Mouse (Mus musculus) midbrain, embryonic 14.5 days (tissue): ENCODE measurements at regions not wholly inside any gene's neighbourhood (a gene's known extent, or its start where the extent isn't known, plus 50 kb on each side); places are given as distances from the start of the nearest gene placed in this dataset.

Source experiments
- ATAC-seq: fragments of 200-750 bp; cut with Nextera tagmentation; 2 replicates; pipeline ENCODE4 v1.8.0; 2017; ENCODE audit warnings: moderate number of reproducible peaks, moderate library complexity; ENCODE audit not compliant: low FRiP score, low TSS enrichment
- DNase-seq: peaks from one replicate; pipeline ENCODE4 v3.0.0-alpha.2; 2015
- H3K27ac ChIP-seq: fragments of 300-500 bp; sonication (generic); replicated peaks from 2 replicates; pipeline ENCODE4 v1.5.1; 2014; ENCODE audit warnings: mild to moderate bottlenecking, low read depth, low read length, moderate library complexity
- H3K27me3 ChIP-seq: fragments of 300-500 bp; sonication (generic); 2 replicates; pipeline ENCODE4 v1.6.1; 2014; ENCODE audit warnings: low read length, control low read depth, mixed read lengths; ENCODE audit not compliant: control insufficient read depth, insufficient read depth
- H3K36me3 ChIP-seq: fragments of 300-500 bp; sonication (generic); 2 replicates; pipeline ENCODE4 v1.6.1; 2014; ENCODE audit warnings: low read length, control low read depth; ENCODE audit not compliant: control insufficient read depth, insufficient read depth
- H3K4me1 ChIP-seq: fragments of 300-500 bp; sonication (generic); 2 replicates; pipeline ENCODE4 v1.6.1; 2014; ENCODE audit warnings: mild to moderate bottlenecking, antibody characterized with exemption, low read length, control low read depth; ENCODE audit not compliant: control insufficient read depth, insufficient read depth
- H3K4me2 ChIP-seq: fragments of 300-500 bp; sonication (generic); 2 replicates; pipeline ENCODE4 v1.6.1; 2014; ENCODE audit warnings: mild to moderate bottlenecking, low read length, moderate library complexity
- H3K4me3 ChIP-seq: fragments of 300-500 bp; sonication (generic); replicated peaks from 2 replicates; pipeline ENCODE4 v1.5.1; 2014; ENCODE audit warnings: low read depth, low read length
- H3K9ac ChIP-seq: fragments of 300-500 bp; sonication (generic); replicated peaks from 2 replicates; pipeline ENCODE4 v1.6.1; 2014; ENCODE audit warnings: mild to moderate bottlenecking, low read length, moderate library complexity
- H3K9me3 ChIP-seq: fragments of 300-500 bp; sonication (generic); 2 replicates; pipeline ENCODE4 v1.6.1; 2016; ENCODE audit warnings: low read length, control low read depth, mixed read lengths; ENCODE audit not compliant: control insufficient read depth
- WGBS: fragments of 180-500 bp; shearing (Covaris S2); extraction: QIAGEN DNeasy Blood & Tissue Kit; methylation state at CpG from one replicate; pipeline ENCODE4 v1.1.7; 2014; 5-methylcytosine and 5-hydroxymethylcytosine counted together

- Histone ChIP-seq H3K9me3 (no peaks in the 10 kb centered on the region), H3K4me2 (no peak overlapping the region), H3K9ac (no peak overlapping the region), H3K27me3 (no peaks in the 10 kb centered on the region), H3K4me1 (no peaks in the 10 kb centered on the region), H3K27ac (no peak overlapping the region), H3K36me3 (no peaks in the 10 kb centered on the region), H3K4me3 (no peak overlapping the region)
- ATAC-seq, result no peak
- no peak for DNase-seq
Observed at GRCm38 (mm10) chr1:94582526-94582925, 530.2 kb upstream of the Pdcd1 start.

- Histone ChIP-seq H3K4me3 (no peak overlapping the region), H3K36me3 (no peaks in the 10 kb centered on the region), H3K27ac (no peak overlapping the region), H3K9me3 (no peaks in the 10 kb centered on the region), H3K9ac (no peak overlapping the region), H3K4me1 (no peaks in the 10 kb centered on the region), H3K27me3 (no peaks in the 10 kb centered on the region), H3K4me2 (no peak overlapping the region)
- no peak for DNase-seq
- ATAC-seq, result no peak
- WGBS, result 72% methylated on average over 4 of the region's 4 CpGs
Observed at GRCm38 (mm10) chr1:94581650-94582405, 529.5 kb upstream of the Pdcd1 start.

GRCm38 (mm10) chr1:94532773-94533541 is 480.6 kb upstream of the Pdcd1 start:
- Histone ChIP-seq H3K4me3 (no peak overlapping the region), H3K36me3 (no peaks in the 10 kb centered on the region), H3K9me3 (no peaks in the 10 kb centered on the region), H3K4me1 (no peaks in the 10 kb centered on the region), H3K27me3 (no peaks in the 10 kb centered on the region), H3K9ac (no peak overlapping the region), H3K4me2 (no peak overlapping the region), H3K27ac (no peak overlapping the region)
- DNase-seq, result no peak
- ATAC-seq, result no peak; the same call in 1 of the 2 replicates
- 74% methylated on average over 4 of the region's 4 CpGs for WGBS

- 0 out of 2 replicates have a peak overlapping the region, but pooled peaks have one; percentile 3 for H3K27ac ChIP-seq
- WGBS, result 65% methylated on average over 4 of the region's 4 CpGs
- no peak overlapping the region for H3K4me3 ChIP-seq
- H3K4me1 ChIP-seq, result 0 out of 2 replicates have a peak, but pooled peaks cover 2% of the 10 kb centered on the region
- no peaks in the 10 kb centered on the region for H3K27me3 ChIP-seq
- no peak overlapping the region for H3K9ac ChIP-seq
- DNase-seq, result peak; percentile 11
- no peaks in the 10 kb centered on the region for H3K36me3 ChIP-seq
- no peak overlapping the region for H3K4me2 ChIP-seq
- H3K9me3 ChIP-seq, result no peaks in the 10 kb centered on the region
- no peak for ATAC-seq
Observed at GRCm38 (mm10) chr1:94504080-94504520, 451.7 kb upstream of the Pdcd1 start.

- DNase-seq (peak; percentile 67), ATAC-seq (peak; percentile 51; the same call in 1 of the 2 replicates)
- Histone ChIP-seq H3K9ac (no peak overlapping the region), H3K27me3 (no peaks in the 10 kb centered on the region), H3K36me3 (no peaks in the 10 kb centered on the region), H3K4me1 (0 out of 2 replicates have a peak, but pooled peaks cover 2% of the 10 kb centered on the region), H3K9me3 (no peaks in the 10 kb centered on the region), H3K4me2 (no peak overlapping the region), H3K27ac (no peak overlapping the region), H3K4me3 (no peak overlapping the region)
- 60% methylated on average over 6 of the region's 6 CpGs for WGBS
Observed at GRCm38 (mm10) chr1:94503379-94504079, 451.2 kb upstream of the Pdcd1 start.

- H3K4me3 ChIP-seq, result no peak overlapping the region
- DNase-seq (no peak), ATAC-seq (peak; percentile 9; the same call in 1 of the 2 replicates)
- H3K4me2 ChIP-seq, result no peak overlapping the region
- H3K27ac ChIP-seq, result no peak overlapping the region
- H3K27me3 ChIP-seq, result no peaks in the 10 kb centered on the region
- no peaks in the 10 kb centered on the region for H3K9me3 ChIP-seq
- WGBS, result 66% methylated on average over 6 of the region's 6 CpGs
- H3K4me1 ChIP-seq, result 0 out of 2 replicates have a peak, but pooled peaks cover 2% of the 10 kb centered on the region
- H3K9ac ChIP-seq, result no peak overlapping the region
- no peaks in the 10 kb centered on the region for H3K36me3 ChIP-seq
Observed at GRCm38 (mm10) chr1:94502066-94502861, 449.9 kb upstream of the Pdcd1 start.

- H3K4me2 ChIP-seq, result no peak overlapping the region
- no peak overlapping the region for H3K9ac ChIP-seq
- no peaks in the 10 kb centered on the region for H3K4me1 ChIP-seq
- ATAC-seq (no peak), DNase-seq (no peak)
- H3K27ac ChIP-seq, result no peak overlapping the region
- H3K9me3 ChIP-seq, result no peaks in the 10 kb centered on the region
- whole genome bisulfite sequencing, result 87% methylated on average over 2 of the region's 2 CpGs
- no peaks in the 10 kb centered on the region for H3K36me3 ChIP-seq
- H3K27me3 ChIP-seq, result no peaks in the 10 kb centered on the region
- no peak overlapping the region for H3K4me3 ChIP-seq
Observed at GRCm38 (mm10) chr1:94496992-94497391, 444.6 kb upstream of the Pdcd1 start.

- no peaks in the 10 kb centered on the region for H3K4me1 ChIP-seq
- WGBS, result 75% methylated on average over 3 of the region's 3 CpGs
- no peak overlapping the region for H3K9ac ChIP-seq
- no peak overlapping the region for H3K27ac ChIP-seq
- ATAC-seq, result no peak
- no peaks in the 10 kb centered on the region for H3K9me3 ChIP-seq
- DNase-seq, result no peak
- no peak overlapping the region for H3K4me2 ChIP-seq
- no peaks in the 10 kb centered on the region for H3K27me3 ChIP-seq
- no peaks in the 10 kb centered on the region for H3K36me3 ChIP-seq
- no peak overlapping the region for H3K4me3 ChIP-seq
Observed at GRCm38 (mm10) chr1:94496341-94496740, 444.0 kb upstream of the Pdcd1 start.
